Mouse (Mus musculus) limb, embryonic 14.5 days (tissue): ENCODE data around the gene Gm49661. TPM values are rescaled to one million over a fixed set of nuclear protein-coding genes. Genes with fewer than 3 reads are reported as not detected.
A peak's percentile ranks its signal among the peaks of the same experiment; 100 is the strongest.

Experiments
- ATAC-seq: fragments of 200-750 bp; cut with Nextera tagmentation; 2 replicates; pipeline ENCODE4 v1.8.0; 2017; ENCODE audit warnings: low read depth, moderate number of reproducible peaks, moderate TSS enrichment; ENCODE audit not compliant: low FRiP score
- DNase-seq: peaks from one replicate; pipeline ENCODE4 v3.0.0-alpha.2; 2015; ENCODE audit warnings: low spot score
- H3K27ac ChIP-seq: fragments of 300-500 bp; sonication (generic); replicated peaks from 2 replicates; pipeline ENCODE4 v1.5.1; 2014; ENCODE audit warnings: low read depth, mild to moderate bottlenecking, low read length, moderate library complexity, mixed read lengths
- H3K27me3 ChIP-seq: fragments of 300-500 bp; sonication (generic); 2 replicates; pipeline ENCODE4 v1.6.1; 2014; ENCODE audit warnings: low read length, mixed read lengths; ENCODE audit not compliant: control insufficient read depth, insufficient read depth
- H3K36me3 ChIP-seq: fragments of 300-500 bp; sonication (generic); 2 replicates; pipeline ENCODE4 v1.6.1; 2014; ENCODE audit warnings: mild to moderate bottlenecking, low read length, moderate library complexity, mixed read lengths; ENCODE audit not compliant: control insufficient read depth, insufficient read depth
- H3K4me1 ChIP-seq: fragments of 300-500 bp; sonication (generic); 2 replicates; pipeline ENCODE4 v1.6.1; 2014; ENCODE audit warnings: antibody characterized with exemption, low read length, mixed read lengths; ENCODE audit not compliant: control insufficient read depth, insufficient read depth
- H3K4me2 ChIP-seq: fragments of 300-500 bp; sonication (generic); replicated peaks from 2 replicates; pipeline ENCODE4 v1.6.1; 2014; ENCODE audit warnings: low read depth, mild to moderate bottlenecking, low read length, moderate library complexity; ENCODE audit not compliant: severe bottlenecking
- H3K4me3 ChIP-seq: fragments of 300-500 bp; sonication (generic); replicated peaks from 2 replicates; pipeline ENCODE4 v1.5.1; 2014; ENCODE audit warnings: low read length
- H3K9ac ChIP-seq: fragments of 300-500 bp; sonication (generic); 2 replicates; pipeline ENCODE4 v1.6.1; 2014; ENCODE audit warnings: mild to moderate bottlenecking, low read depth, low read length, moderate library complexity; ENCODE audit not compliant: severe bottlenecking
- H3K9me3 ChIP-seq: fragments of 300-500 bp; sonication (generic); 2 replicates; pipeline ENCODE4 v1.6.1; 2016; ENCODE audit warnings: low read length; ENCODE audit not compliant: control insufficient read depth
- POLR2A ChIP-seq: fragments of 200-500 bp; IDR thresholded peaks from 2 replicates; pipeline ENCODE4 v1.8.0; 2012; ENCODE audit warnings: inconsistent platforms, mild to moderate bottlenecking, moderate library complexity, borderline replicate concordance; ENCODE audit not compliant: insufficient read depth, insufficient read length; ENCODE audit errors: extremely low read depth
- whole genome bisulfite sequencing: fragments of 180-500 bp; shearing (Covaris S2); extraction: QIAGEN DNeasy Blood & Tissue Kit; methylation state at CpG from one replicate; pipeline ENCODE4 v1.1.7; 2014; 5-methylcytosine and 5-hydroxymethylcytosine counted together
- polyA plus RNA-seq, 2 experiments: library from polyadenylated mRNA; depleted of rRNA in 1 of 2; stranded (reverse) in 1 of 2; unstranded in 1 of 2; fragments of >200 nt; fragmentation: Nextera tagmentation in 1 of 2; extraction: Ambion mirVana in 1 of 2; gene quantifications; 2 replicates each; pipeline versions ENCODE4 v1.2.1 to v1.2.3; 2012 to 2014

Gm49661 gene
- polyA plus RNA-seq, 2 experiments: not detected

- no peak overlapping the region for H3K4me2 ChIP-seq
Observed at GRCm38 (mm10) chr8:84934860-84935259, 34.4 kb downstream of the Gm49661 start.

GRCm38 (mm10) chr8:84933767-84934559 lies 35.3 kb downstream of the Gm49661 start:
- Histone ChIP-seq H3K4me1 (peaks cover 6% of the 10 kb centered on the region), H3K27ac (no peak overlapping the region), H3K9ac (no peak overlapping the region), H3K4me3 (no peak overlapping the region), H3K27me3 (peaks cover 68% of the 10 kb centered on the region), H3K9me3 (no peaks in the 10 kb centered on the region), H3K4me2 (no peak overlapping the region), H3K36me3 (no peaks in the 10 kb centered on the region)
- ATAC-seq (no peak), DNase-seq (no peak)
- TF ChIP-seq POLR2A: no peak
- WGBS: 78% methylated on average over 16 of the region's 16 CpGs

More at GRCm38 (mm10) chr8:84934860-84935259, 34.4 kb downstream of the Gm49661 start:
- ATAC-seq (no peak), DNase-seq (peak; percentile 29)
- Histone ChIP-seq H3K9ac (no peak overlapping the region), H3K27ac (no peak overlapping the region), H3K9me3 (no peaks in the 10 kb centered on the region), H3K27me3 (peaks cover 60% of the 10 kb centered on the region), H3K36me3 (no peaks in the 10 kb centered on the region), H3K4me1 (peaks cover 6% of the 10 kb centered on the region), H3K4me3 (no peak overlapping the region)
- TF ChIP-seq POLR2A: no peak
- WGBS: under 1% methylated on average over 15 of the region's 15 CpGs

- no peak for TF ChIP-seq POLR2A
- H3K27me3 ChIP-seq: peaks cover 39% of the 10 kb centered on the region
- DNase-seq: no peak
- H3K9me3 ChIP-seq: no peaks in the 10 kb centered on the region
- H3K27ac ChIP-seq: no peak overlapping the region
- no peaks in the 10 kb centered on the region for H3K36me3 ChIP-seq
- H3K4me2 ChIP-seq: no peak overlapping the region
- H3K4me3 ChIP-seq: no peak overlapping the region
- 89% methylated on average over 13 of the region's 13 CpGs for WGBS
- H3K9ac ChIP-seq: no peak overlapping the region
- H3K4me1 ChIP-seq: peaks cover 3% of the 10 kb centered on the region; the same call in 1 of the 2 replicates
- no peak for ATAC-seq
Observed at GRCm38 (mm10) chr8:84930582-84930981, 38.7 kb downstream of the Gm49661 start.

DNA sequence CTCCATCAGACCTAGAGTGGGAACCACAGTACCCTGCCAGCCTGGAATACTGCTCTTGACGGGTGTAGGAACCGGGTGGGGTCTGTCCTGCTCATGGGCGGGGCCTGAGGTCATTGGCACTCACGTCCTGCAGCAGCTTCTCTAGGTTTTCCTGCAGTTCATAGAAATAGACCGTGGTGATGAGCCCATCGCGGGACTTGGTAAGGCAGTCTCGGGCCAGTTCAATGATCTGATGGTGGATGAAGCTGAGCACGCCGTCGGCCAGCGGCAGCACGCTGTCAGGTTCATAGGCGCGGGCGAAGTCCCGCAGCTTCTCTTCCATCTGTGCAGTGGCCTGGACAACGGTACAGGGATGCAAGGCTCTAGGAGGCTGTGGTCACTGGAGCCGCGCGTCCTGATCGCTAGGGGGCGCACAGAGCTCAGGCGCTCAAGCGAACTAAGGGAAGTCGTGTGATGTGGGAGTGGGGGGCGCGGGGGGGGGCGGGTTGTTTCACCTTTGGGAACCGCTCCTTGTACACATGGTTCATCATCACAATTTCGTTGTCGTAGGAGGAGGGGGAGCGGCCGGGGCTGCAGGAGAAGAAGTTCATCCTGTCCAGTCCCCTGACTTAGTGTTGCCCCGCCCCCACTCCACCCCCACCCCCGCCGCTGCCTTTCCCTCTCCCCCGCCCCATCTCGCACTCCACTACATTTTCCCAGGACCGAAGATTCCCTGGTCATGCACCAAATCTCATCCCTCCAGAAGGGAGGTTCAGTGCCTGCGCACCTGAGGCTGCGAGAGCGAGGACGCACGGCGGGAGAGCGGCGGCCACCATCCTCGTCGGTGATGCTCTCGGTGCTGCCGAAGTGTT lies 40.6 kb downstream of the Gm49661 start:
- Histone ChIP-seq H3K9ac (peak overlapping the region; percentile 28; the same call in 1 of the 2 replicates), H3K36me3 (no peaks in the 10 kb centered on the region), H3K27me3 (peaks cover 23% of the 10 kb centered on the region), H3K27ac (no peak overlapping the region), H3K4me1 (no peaks in the 10 kb centered on the region), H3K4me3 (peak overlapping the region; percentile 35), H3K9me3 (no peaks in the 10 kb centered on the region), H3K4me2 (peak overlapping the region; percentile 77)
- 4% methylated on average over 46 of the region's 52 CpGs for WGBS
- ATAC-seq: peak; percentile 82
- TF ChIP-seq POLR2A: no peak
- peak; percentile 46 for DNase-seq

DNA sequence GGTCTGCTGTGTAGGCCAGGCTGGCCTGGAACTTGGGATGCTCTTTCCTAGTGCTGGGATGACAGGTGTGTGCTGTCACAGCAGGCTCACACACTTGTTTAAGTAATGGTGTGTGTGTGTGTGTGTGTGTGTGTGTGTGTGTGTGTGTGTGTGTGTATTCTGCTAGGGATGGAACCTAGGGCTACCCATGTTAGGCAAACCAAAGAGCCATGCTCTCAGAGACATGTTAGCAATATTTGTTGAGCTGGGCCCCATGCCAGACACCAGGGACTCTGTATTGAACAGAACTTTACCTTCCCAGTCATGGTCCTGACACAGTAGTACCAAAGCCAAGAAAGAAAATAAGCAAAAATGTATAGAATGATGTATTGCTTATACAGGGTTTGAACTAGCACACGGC lies 41.7 kb downstream of the Gm49661 start:
- Histone ChIP-seq H3K4me1 (no peaks in the 10 kb centered on the region), H3K9me3 (no peaks in the 10 kb centered on the region), H3K27ac (no peak overlapping the region), H3K36me3 (no peaks in the 10 kb centered on the region), H3K4me2 (no peak overlapping the region), H3K27me3 (peaks cover 21% of the 10 kb centered on the region), H3K9ac (no peak overlapping the region), H3K4me3 (no peak overlapping the region)
- DNase-seq (no peak), ATAC-seq (no peak)
- TF ChIP-seq POLR2A: no peak
- WGBS: 83% methylated on average over 1 of the region's 1 CpGs
